In the genomic region with DNA sequence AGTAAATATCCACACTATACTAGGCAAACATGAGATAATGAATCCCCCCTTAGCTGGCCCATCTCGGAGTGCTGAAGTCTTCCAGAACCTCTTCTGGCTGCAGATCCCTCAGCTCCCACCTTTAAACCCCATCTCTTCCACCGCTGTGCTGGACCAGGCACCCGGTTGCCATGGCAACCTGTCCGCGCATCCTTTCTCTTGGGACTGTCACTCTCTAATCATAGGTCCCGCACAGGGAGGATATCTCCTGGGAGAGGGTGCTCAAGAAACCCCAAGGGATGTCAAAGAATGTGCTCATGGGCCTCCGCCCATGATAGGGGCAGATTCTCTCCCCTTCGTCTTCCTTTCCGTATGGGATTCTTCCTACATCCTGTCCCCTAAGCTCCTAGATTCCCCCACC, we compare ENCODE assay signal across 9 mouse cellular contexts. TPM values are rescaled to one million over a fixed set of nuclear protein-coding genes. Genes with fewer than 3 reads are reported as not detected.
DNase-seq lines count a peak whose midpoint lies in the region; ATAC-seq and TF ChIP-seq lines count a peak whose summit lies in the region.
"Had no signal": no experiment of that assay in that cellular context is flagged by ENCODE, and none has a peak within 500 bp of the region (broad histone marks: within the 10 kb centered on the region; RNA-seq: fewer than 3 reads in every experiment).

No protein-coding gene starts in this region.

- intact Hi-C loops in gastrocnemius, postnatal 36 days (cut with DNase I) = no loop called here

- WGBS in heart, embryonic 12.5 days = 6% methylated on average over 9 of the region's 9 CpGs
- 6% methylated on average over 9 of the region's 9 CpGs for WGBS in stomach, postnatal 0 days

- peaks cover 65% of the 10 kb centered on the region for H3K4me1 ChIP-seq in heart, embryonic 12.5 days (replicated peaks)
- H3K4me1 ChIP-seq in stomach, postnatal 0 days (replicated peaks; ENCODE audit: control insufficient read depth, insufficient read depth) = peaks cover 3% of the 10 kb centered on the region

- TF ChIP-seq EP300 in stomach, postnatal 0 days (optimal IDR thresholded peaks at IDR 0.05) = no peak

- H3K4me3 ChIP-seq in heart, embryonic 12.5 days = peak overlapping the region; percentile 42
- 0 out of 2 replicates have a peak overlapping the region, but pooled peaks have one; percentile 2 for H3K4me3 ChIP-seq in stomach, postnatal 0 days (ENCODE audit: low read depth, low read length)

- no peak for ATAC-seq in heart, embryonic 12.5 days (ENCODE audit: insufficient number of reproducible peaks, low FRiP score)
- ATAC-seq in stomach, postnatal 0 days (ENCODE audit: low FRiP score, low TSS enrichment) = no peak

- H3K27me3 ChIP-seq in heart, embryonic 12.5 days (replicated peaks) = peaks cover 53% of the 10 kb centered on the region
- H3K27me3 ChIP-seq in stomach, postnatal 0 days (ENCODE audit: control insufficient read depth, insufficient read depth, low read length) = 0 out of 2 replicates have a peak, but pooled peaks cover 3% of the 10 kb centered on the region

- no peak for TF ChIP-seq CTCF in brain, embryonic 14.5 days (IDR thresholded peaks at IDR 0.05; ENCODE audit: borderline replicate concordance, extremely low read depth, insufficient read depth, insufficient read length)
- no peak for TF ChIP-seq CTCF in stomach, postnatal 0 days (IDR thresholded peaks at IDR 0.05; ENCODE audit: low read depth)

- H3K27ac ChIP-seq in heart, embryonic 12.5 days (ENCODE audit: poor library complexity, severe bottlenecking) = no peak overlapping the region
- no peak overlapping the region for H3K27ac ChIP-seq in stomach, postnatal 0 days (replicated peaks)

- H3K9me3 ChIP-seq in heart, embryonic 12.5 days (replicated peaks) = no peaks in the 10 kb centered on the region
- H3K9me3 ChIP-seq in stomach, postnatal 0 days (ENCODE audit: control insufficient read depth, low read length) = no peaks in the 10 kb centered on the region

- H3K4me2 ChIP-seq in heart, embryonic 12.5 days = peak overlapping the region; percentile 75
- peak overlapping the region; percentile 34 for H3K4me2 ChIP-seq in stomach, postnatal 0 days (replicated peaks; ENCODE audit: low read depth)

- no peak for DNase-seq in heart, adult 8-10 months (ENCODE audit: low spot score)
- peak; percentile 61 for DNase-seq in brain, embryonic 14.5 days (ENCODE audit: low read depth)
- peak; percentile 25 for DNase-seq in heart, postnatal 4 days
- DNase-seq in mesoderm, embryonic 11.5 days (ENCODE audit: low read depth, low spot score) = peak; percentile 45
- no peak for DNase-seq in stomach, postnatal 0 days (ENCODE audit: low spot score)
- no peak for DNase-seq in gastrocnemius, postnatal 36 days
- DNase-seq in spleen, postnatal 4 days (ENCODE audit: low spot score in 2 of 2) = no peak

- H3K36me3 ChIP-seq in heart, embryonic 12.5 days = no peaks in the 10 kb centered on the region
- H3K36me3 ChIP-seq in stomach, postnatal 0 days (ENCODE audit: control insufficient read depth, insufficient read depth, low read length) = no peaks in the 10 kb centered on the region

- 0 out of 2 replicates have a peak overlapping the region, but pooled peaks have one; percentile 58 for H3K9ac ChIP-seq in heart, embryonic 12.5 days
- no peak overlapping the region for H3K9ac ChIP-seq in stomach, postnatal 0 days (ENCODE audit: low read length)

- no peak for TF ChIP-seq POLR2A in brain, embryonic 14.5 days (IDR thresholded peaks at IDR 0.05; ENCODE audit: borderline replicate concordance, extremely low read depth, insufficient read depth, insufficient read length, poor library complexity, severe bottlenecking)

RNA-seq across cellular contexts. Expression of a gene that starts 0.3 kb away (rescaled TPM):
- 1.4 and 1.7 TPM in 2 replicates for polyA plus RNA-seq in heart, embryonic 12.5 days (2016; fragmentation: Nextera tagmentation; extraction: Ambion mirVana)
- 1 to 10 TPM in 2 of 4 experiments, under 1 TPM in 2; 0.49 to 1.5 (median 1.1) TPM for total RNA-seq in heart, adult 8-10 months (2022)
- 51.6 and 74.4 TPM in 2 replicates for polyA plus RNA-seq in brain, embryonic 14.5 days (2012; rRNA removed)
- total RNA-seq in heart, postnatal 4 days (2021) = 1 to 10 TPM in 1 of 2 experiments, under 1 TPM in 1; 0.98 to 2.4 TPM
- 19.9 and 20.3 TPM in 2 replicates for polyA plus RNA-seq in stomach, postnatal 0 days (2015; fragmentation: Nextera tagmentation; extraction: Ambion mirVana)
- 1 to 10 TPM; 1.7 to 1.8 TPM for total RNA-seq in gastrocnemius, postnatal 36 days (2021)
- total RNA-seq: CH12.LX had no signal

RNA-seq across cellular contexts. Expression of a gene that starts 6.1 kb away (rescaled TPM):
- 927 and 934 TPM in 2 replicates for polyA plus RNA-seq in heart, embryonic 12.5 days (2016; fragmentation: Nextera tagmentation; extraction: Ambion mirVana)
- total RNA-seq in heart, adult 8-10 months (2022) = 1,000 to 10,000 TPM in 2 of 4 experiments, 100 to 1,000 TPM in 2; 843 to 1,156 (median 1,037) TPM
- polyA plus RNA-seq in brain, embryonic 14.5 days (2012; rRNA removed) = 8.5 and 12.6 TPM in 2 replicates
- total RNA-seq in heart, postnatal 4 days (2021) = 100 to 1,000 TPM; 646 to 728 TPM
- 177 and 187 TPM in 2 replicates for polyA plus RNA-seq in stomach, postnatal 0 days (2015; fragmentation: Nextera tagmentation; extraction: Ambion mirVana)
- 1,000 to 10,000 TPM in 1 of 2 experiments, 100 to 1,000 TPM in 1; 991 to 1,156 TPM for total RNA-seq in gastrocnemius, postnatal 36 days (2021)
- total RNA-seq: CH12.LX had no signal

RNA-seq across cellular contexts. Expression of a gene that starts 8.2 kb away (rescaled TPM):
- polyA plus RNA-seq in heart, embryonic 12.5 days (2016; fragmentation: Nextera tagmentation; extraction: Ambion mirVana) = 0.14 TPM in 1 of 2 replicates, not detected in the other
- 1 to 10 TPM; 2.6 to 3.8 (median 3.4) TPM for total RNA-seq in heart, adult 8-10 months (2022)
- 0.74 and 0.79 TPM in 2 replicates for polyA plus RNA-seq in brain, embryonic 14.5 days (2012; rRNA removed)
- total RNA-seq in heart, postnatal 4 days (2021) = 1 to 10 TPM in 1 of 2 experiments, under 1 TPM in 1; 0.95 to 1.4 TPM
- polyA plus RNA-seq in stomach, postnatal 0 days (2015; fragmentation: Nextera tagmentation; extraction: Ambion mirVana) = 0.46 and 0.87 TPM in 2 replicates
- total RNA-seq in gastrocnemius, postnatal 36 days (2021) = 1 to 10 TPM; 2.5 to 4.4 TPM
- total RNA-seq: CH12.LX had no signal

RNA-seq across cellular contexts. Expression of a gene that starts 8.6 kb away (rescaled TPM):
- polyA plus RNA-seq in heart, embryonic 12.5 days (2016; fragmentation: Nextera tagmentation; extraction: Ambion mirVana) = 34.8 and 37.3 TPM in 2 replicates
- 10 to 100 TPM; 22.7 to 35.0 (median 28.4) TPM for total RNA-seq in heart, adult 8-10 months (2022)
- polyA plus RNA-seq in brain, embryonic 14.5 days (2012; rRNA removed) = 10.3 and 12.5 TPM in 2 replicates
- total RNA-seq in heart, postnatal 4 days (2021) = 10 to 100 TPM; 28.9 to 31.7 TPM
- 13.3 and 16.0 TPM in 2 replicates for polyA plus RNA-seq in stomach, postnatal 0 days (2015; fragmentation: Nextera tagmentation; extraction: Ambion mirVana)
- 10 to 100 TPM in 1 of 2 experiments, 1 to 10 TPM in 1; 9.6 to 11.3 TPM for total RNA-seq in gastrocnemius, postnatal 36 days (2021)

RNA-seq across cellular contexts. Expression of a gene that starts 25.6 kb away (rescaled TPM):
- 0.15 and 0.23 TPM in 2 replicates for polyA plus RNA-seq in heart, embryonic 12.5 days (2016; fragmentation: Nextera tagmentation; extraction: Ambion mirVana)
- 1 to 10 TPM in 2 of 4 experiments, under 1 TPM in 2; 0.71 to 4.8 (median 1.6) TPM for total RNA-seq in heart, adult 8-10 months (2022)
- polyA plus RNA-seq in brain, embryonic 14.5 days (2012; rRNA removed) = 1.9 TPM in 2 replicates
- total RNA-seq in heart, postnatal 4 days (2021) = 1 to 10 TPM; 2.0 to 3.5 TPM
- polyA plus RNA-seq in stomach, postnatal 0 days (2015; fragmentation: Nextera tagmentation; extraction: Ambion mirVana) = 1,122 and 1,152 TPM in 2 replicates
- under 1 TPM; 0.77 to 0.96 TPM for total RNA-seq in gastrocnemius, postnatal 36 days (2021)
- total RNA-seq: CH12.LX had no signal

Comparison
In these comparisons a context has a peak if more than half of its experiments do, and no peak if none do; other contexts are left out.
1. DNase-seq: peak in brain, embryonic 14.5 days (single experiment), heart, postnatal 4 days (single experiment) and mesoderm, embryonic 11.5 days (single experiment); none in heart, adult 8-10 months (single experiment), stomach, postnatal 0 days (single experiment), gastrocnemius, postnatal 36 days (0 of 2) and spleen, postnatal 4 days (0 of 2).